Mouse (Mus musculus): Measurements from ENCODE around the gene 5730596B20Rik. TPM values are rescaled to one million over a fixed set of nuclear protein-coding genes. Genes with fewer than 3 reads are reported as not detected.

The 5730596B20Rik gene
- polyA plus RNA-seq, 1 experiment from 2014 or later, result not detected

- Histone ChIP-seq H3K27me3 (ENCODE audit: control insufficient read depth, insufficient read depth, low read depth, low read length) (peaks cover 84% of the 10 kb centered on the region), H3K27ac (ENCODE audit: low read length) (no peak overlapping the region), H3K4me3 (ENCODE audit: low read depth, low read length) (no peak overlapping the region), H3K4me2 (ENCODE audit: low read length) (no peak overlapping the region), H3K4me1 (ENCODE audit: control insufficient read depth, insufficient read depth, low read length) (peaks cover 10% of the 10 kb centered on the region), H3K9me3 (replicated peaks; ENCODE audit: control insufficient read depth, low read length, poor library complexity, severe bottlenecking) (no peaks in the 10 kb centered on the region), H3K36me3 (ENCODE audit: control insufficient read depth, insufficient read depth, low read length) (no peaks in the 10 kb centered on the region), H3K9ac (ENCODE audit: low read depth, low read length) (no peak overlapping the region)
- ATAC-seq, result no peak
- 5% methylated on average over 8 of the region's 8 CpGs for WGBS
These were observed 15.8 kb upstream of the 5730596B20Rik start for GRCm38 (mm10) chr6:52161336-52162092.

GRCm38 (mm10) chr6:52162093-52162380 is 15.3 kb upstream of the 5730596B20Rik start:
- no peak overlapping the region for H3K9ac ChIP-seq (ENCODE audit: low read depth, low read length)
- no peaks in the 10 kb centered on the region for H3K9me3 ChIP-seq (replicated peaks; ENCODE audit: control insufficient read depth, low read length, poor library complexity, severe bottlenecking)
- 0% methylated on average over 1 of the region's 1 CpGs for WGBS
- peaks cover 84% of the 10 kb centered on the region for H3K27me3 ChIP-seq (ENCODE audit: control insufficient read depth, insufficient read depth, low read depth, low read length)
- H3K36me3 ChIP-seq (ENCODE audit: control insufficient read depth, insufficient read depth, low read length), result no peaks in the 10 kb centered on the region
- no peak overlapping the region for H3K4me3 ChIP-seq (ENCODE audit: low read depth, low read length)
- H3K4me2 ChIP-seq (ENCODE audit: low read length), result no peak overlapping the region
- peaks cover 10% of the 10 kb centered on the region for H3K4me1 ChIP-seq (ENCODE audit: control insufficient read depth, insufficient read depth, low read length)
- no peak for ATAC-seq
- H3K27ac ChIP-seq (ENCODE audit: low read length), result no peak overlapping the region

- Histone ChIP-seq H3K4me1 (ENCODE audit: control insufficient read depth, insufficient read depth, low read length) (peaks cover 10% of the 10 kb centered on the region), H3K9ac (ENCODE audit: low read depth, low read length) (no peak overlapping the region), H3K27ac (ENCODE audit: low read length) (no peak overlapping the region), H3K9me3 (replicated peaks; ENCODE audit: control insufficient read depth, low read length, poor library complexity, severe bottlenecking) (no peaks in the 10 kb centered on the region), H3K27me3 (ENCODE audit: control insufficient read depth, insufficient read depth, low read depth, low read length) (peaks cover 80% of the 10 kb centered on the region), H3K4me3 (ENCODE audit: low read depth, low read length) (no peak overlapping the region), H3K36me3 (ENCODE audit: control insufficient read depth, insufficient read depth, low read length) (no peaks in the 10 kb centered on the region), H3K4me2 (ENCODE audit: low read length) (no peak overlapping the region)
- no peak for ATAC-seq
- WGBS, result under 1% methylated on average over 14 of the region's 14 CpGs
These were observed 14.5 kb upstream of the 5730596B20Rik start for GRCm38 (mm10) chr6:52162611-52163365.

- Histone ChIP-seq H3K27me3 (ENCODE audit: control insufficient read depth, insufficient read depth, low read depth, low read length) (peaks cover 77% of the 10 kb centered on the region), H3K4me2 (ENCODE audit: low read length) (no peak overlapping the region), H3K9ac (ENCODE audit: low read depth, low read length) (no peak overlapping the region), H3K36me3 (ENCODE audit: control insufficient read depth, insufficient read depth, low read length) (no peaks in the 10 kb centered on the region), H3K4me1 (ENCODE audit: control insufficient read depth, insufficient read depth, low read length) (peaks cover 5% of the 10 kb centered on the region), H3K27ac (ENCODE audit: low read length) (no peak overlapping the region), H3K4me3 (ENCODE audit: low read depth, low read length) (no peak overlapping the region), H3K9me3 (replicated peaks; ENCODE audit: control insufficient read depth, low read length, poor library complexity, severe bottlenecking) (no peaks in the 10 kb centered on the region)
- no peak for ATAC-seq
- under 1% methylated on average over 17 of the region's 17 CpGs for WGBS
These were observed 13.8 kb upstream of the 5730596B20Rik start for GRCm38 (mm10) chr6:52163366-52164031.

- H3K27ac ChIP-seq (ENCODE audit: low read length), result no peak overlapping the region
- WGBS, result 0% methylated on average over 39 of the region's 39 CpGs
- H3K9ac ChIP-seq (ENCODE audit: low read depth, low read length), result no peak overlapping the region
- no peaks in the 10 kb centered on the region for H3K9me3 ChIP-seq (replicated peaks; ENCODE audit: control insufficient read depth, low read length, poor library complexity, severe bottlenecking)
- H3K4me3 ChIP-seq (ENCODE audit: low read depth, low read length), result no peak overlapping the region
- no peak overlapping the region for H3K4me2 ChIP-seq (ENCODE audit: low read length)
- ATAC-seq, result no peak
- H3K4me1 ChIP-seq (ENCODE audit: control insufficient read depth, insufficient read depth, low read length), result no peaks in the 10 kb centered on the region
- H3K27me3 ChIP-seq (ENCODE audit: control insufficient read depth, insufficient read depth, low read depth, low read length), result peaks cover 72% of the 10 kb centered on the region
- no peaks in the 10 kb centered on the region for H3K36me3 ChIP-seq (ENCODE audit: control insufficient read depth, insufficient read depth, low read length)
These were observed 13.2 kb upstream of the 5730596B20Rik start for GRCm38 (mm10) chr6:52164051-52164625.

- no peak within 1 kb of the TSS for H3K4me3 ChIP-seq (ENCODE audit: low read depth, low read length)
- under 1% methylated on average over 25 of the region's 25 CpGs for WGBS
- no peaks in the 10 kb centered on the region for H3K4me1 ChIP-seq (ENCODE audit: control insufficient read depth, insufficient read depth, low read length)
- H3K4me2 ChIP-seq (ENCODE audit: low read length), result no peak within 1 kb of the TSS
- no peak within 1 kb of the TSS for H3K27ac ChIP-seq (ENCODE audit: low read length)
- no peak for ATAC-seq
- H3K9ac ChIP-seq (ENCODE audit: low read depth, low read length), result no peak within 1 kb of the TSS
- peaks cover 69% of the 10 kb centered on the region for H3K27me3 ChIP-seq (ENCODE audit: control insufficient read depth, insufficient read depth, low read depth, low read length)
- H3K9me3 ChIP-seq (replicated peaks; ENCODE audit: control insufficient read depth, low read length, poor library complexity, severe bottlenecking), result no peaks in the 10 kb centered on the region
- H3K36me3 ChIP-seq (ENCODE audit: control insufficient read depth, insufficient read depth, low read length), result no peaks in the 10 kb centered on the region
These were observed 12.5 kb upstream of the 5730596B20Rik start, which contains the start of gene Hoxa2 for GRCm38 (mm10) chr6:52164626-52165440. Hoxa2 (minus strand) TSS chr6:52164831.

- no peak for ATAC-seq
- H3K4me2 ChIP-seq (ENCODE audit: low read length), result no peak overlapping the region
- H3K36me3 ChIP-seq (ENCODE audit: control insufficient read depth, insufficient read depth, low read length), result no peaks in the 10 kb centered on the region
- H3K9ac ChIP-seq (ENCODE audit: low read depth, low read length), result no peak overlapping the region
- no peak overlapping the region for H3K4me3 ChIP-seq (ENCODE audit: low read depth, low read length)
- H3K4me1 ChIP-seq (ENCODE audit: control insufficient read depth, insufficient read depth, low read length), result no peaks in the 10 kb centered on the region
- peaks cover 69% of the 10 kb centered on the region for H3K27me3 ChIP-seq (ENCODE audit: control insufficient read depth, insufficient read depth, low read depth, low read length)
- H3K27ac ChIP-seq (ENCODE audit: low read length), result no peak overlapping the region
- under 1% methylated on average over 28 of the region's 28 CpGs for WGBS
- H3K9me3 ChIP-seq (replicated peaks; ENCODE audit: control insufficient read depth, low read length, poor library complexity, severe bottlenecking), result no peaks in the 10 kb centered on the region
These were observed 11.6 kb upstream of the 5730596B20Rik start for GRCm38 (mm10) chr6:52165441-52166370.
